Mouse (Mus musculus) ES-Bruce4 (cell line): ENCODE measurements around the gene Jph2. TPM values are rescaled to one million over a fixed set of nuclear protein-coding genes. Genes with fewer than 3 reads are reported as not detected.

Experiments used
- H3K27ac ChIP-seq: 2 replicates; pipeline ENCODE4 v1.5.1; 2012; ENCODE audit warnings: low read length, inconsistent platforms; ENCODE audit not compliant: insufficient read depth
- H3K27me3 ChIP-seq: 2 replicates; pipeline ENCODE4 v1.6.1; 2012; ENCODE audit warnings: mild to moderate bottlenecking, low read length, inconsistent platforms; ENCODE audit not compliant: control insufficient read depth, poor library complexity, insufficient read depth, severe bottlenecking
- H3K36me3 ChIP-seq: 2 replicates; pipeline ENCODE4 v1.6.1; 2012; ENCODE audit warnings: inconsistent platforms, mild to moderate bottlenecking, low read length, moderate library complexity; ENCODE audit not compliant: control insufficient read depth, poor library complexity, insufficient read depth, severe bottlenecking
- H3K4me1 ChIP-seq: one replicate; pipeline ENCODE4 v1.8.1; 2011; ENCODE audit warnings: low read length; ENCODE audit not compliant: control insufficient read depth, insufficient read depth
- H3K4me3 ChIP-seq: 2 replicates; pipeline ENCODE4 v1.5.1; 2011; ENCODE audit warnings: low read depth, mild to moderate bottlenecking, low read length
- H3K9ac ChIP-seq: 2 replicates; pipeline ENCODE4 v1.6.1; 2012; ENCODE audit warnings: low read depth, mild to moderate bottlenecking, inconsistent platforms; ENCODE audit not compliant: poor library complexity, severe bottlenecking
- H3K9me3 ChIP-seq: replicated peaks from 2 replicates; pipeline ENCODE4 v1.6.1; 2012; ENCODE audit warnings: mild to moderate bottlenecking, low read length, inconsistent platforms; ENCODE audit not compliant: control insufficient read depth, poor library complexity, insufficient read depth, severe bottlenecking
- CTCF ChIP-seq: IDR thresholded peaks from one replicate; pipeline ENCODE4 v1.8.1; 2011; ENCODE audit warnings: low read depth, low read length
- EP300 ChIP-seq: IDR thresholded peaks from 2 replicates; pipeline ENCODE4 v1.6.1; 2011; ENCODE audit warnings: low read depth, low read length; ENCODE audit not compliant: insufficient read depth
- POLR2A ChIP-seq: IDR thresholded peaks from one replicate; pipeline ENCODE4 v1.8.1; 2011; ENCODE audit warnings: low read length; ENCODE audit not compliant: insufficient read depth
- polyA plus RNA-seq: library from polyadenylated mRNA; stranded (reverse); fragments of >200 nt; gene quantifications from 2 replicates; pipeline ENCODE4 v1.2.4, GENCODE M21; 2011; ENCODE audit warnings: low read depth; ENCODE audit not compliant: missing spikeins, insufficient read depth, insufficient read length

Gene Jph2
- polyA plus RNA-seq, 1 experiment: 6.6 TPM

DNA sequence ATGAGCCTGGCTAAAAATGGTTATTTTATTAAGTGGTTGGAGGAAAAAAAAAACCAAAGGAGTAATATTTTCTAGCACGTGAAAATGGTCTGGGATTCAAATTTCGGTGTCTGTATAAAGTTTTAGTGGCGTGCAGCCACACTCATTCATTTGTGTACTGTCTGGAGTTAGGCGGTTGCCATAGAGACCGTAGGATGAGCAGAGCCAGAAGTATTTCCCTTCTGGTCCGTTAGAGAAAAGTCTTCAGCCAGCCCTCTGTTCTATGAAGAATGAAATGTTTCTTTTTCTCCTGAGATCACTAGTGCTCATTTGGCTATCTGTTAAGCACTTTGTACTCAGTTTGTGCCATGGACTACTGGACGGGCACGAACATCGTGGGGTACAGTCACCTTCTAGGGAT, 48.4 kb downstream of the Jph2 start:
- Histone ChIP-seq H3K4me3 (no peak overlapping the region), H3K27ac (no peak overlapping the region)
- TF ChIP-seq POLR2A (no peak), CTCF (no peak)

DNA sequence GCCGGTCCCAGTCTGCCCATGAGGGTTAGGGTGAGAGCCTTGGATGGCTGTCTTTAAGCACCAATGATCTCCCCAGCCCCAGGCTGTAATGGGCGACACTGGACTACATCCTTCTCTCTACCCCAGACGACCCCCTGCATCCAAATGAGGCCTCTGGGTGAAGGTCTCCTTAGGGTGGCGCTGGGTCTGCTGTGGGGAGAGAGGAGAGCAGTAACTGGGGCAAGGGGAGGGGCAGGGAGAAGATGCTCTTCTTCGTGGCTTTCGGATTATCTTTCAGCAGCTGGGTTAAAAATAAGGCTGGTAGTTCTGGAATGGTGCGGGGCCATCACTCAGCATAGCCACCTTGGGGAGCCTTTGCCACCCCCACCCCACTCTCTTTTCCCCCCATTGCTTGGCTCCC, 49.1 kb downstream of the Jph2 start:
- Histone ChIP-seq H3K9ac (no peak overlapping the region), H3K27me3 (no peaks in the 10 kb centered on the region), H3K9me3 (no peaks in the 10 kb centered on the region), H3K4me3 (no peak overlapping the region), H3K27ac (no peak overlapping the region), H3K4me1 (no peaks in the 10 kb centered on the region), H3K36me3 (no peaks in the 10 kb centered on the region)
- no peak for TF ChIP-seq CTCF
- no peak for TF ChIP-seq POLR2A
- no peak for TF ChIP-seq EP300

More for the DNA sequence above, 48.4 kb downstream of the Jph2 start:
- Histone ChIP-seq H3K36me3 (no peaks in the 10 kb centered on the region), H3K27me3 (no peaks in the 10 kb centered on the region), H3K9ac (no peak overlapping the region), H3K4me1 (no peaks in the 10 kb centered on the region), H3K9me3 (no peaks in the 10 kb centered on the region)

DNA sequence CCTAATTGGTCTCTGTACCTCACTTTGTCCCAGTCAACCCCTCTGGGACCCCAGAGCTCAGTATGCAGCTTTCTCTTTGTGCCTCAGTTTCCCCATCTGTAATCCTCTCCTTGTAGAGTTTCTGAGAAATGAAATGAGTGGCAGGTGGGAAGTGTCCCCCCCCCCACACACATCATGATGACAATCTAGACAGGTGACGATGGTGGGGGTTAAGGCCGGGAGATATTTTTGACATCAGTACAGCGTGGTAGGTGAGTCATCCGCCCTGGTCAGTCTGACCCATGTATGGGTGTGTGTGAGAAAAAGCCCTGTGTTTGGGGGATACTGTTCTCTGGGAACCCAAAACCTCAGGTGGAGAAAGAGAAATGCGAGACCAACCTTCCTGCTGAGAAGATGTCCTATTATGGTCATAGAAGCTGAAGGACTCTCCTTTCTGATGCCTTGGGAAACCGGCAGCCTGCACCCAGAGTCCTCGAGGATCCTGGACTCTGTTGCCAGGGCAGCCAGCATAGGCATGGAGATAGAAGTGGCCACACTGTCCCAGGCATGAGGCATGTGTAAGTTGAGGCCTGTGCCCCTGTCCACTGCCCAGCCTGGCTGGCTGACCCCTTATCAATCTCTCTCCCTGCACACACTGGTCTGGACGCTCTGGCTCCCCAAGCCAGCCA, 50.1 kb downstream of the Jph2 start:
- H3K9ac ChIP-seq: no peak overlapping the region
- H3K36me3 ChIP-seq: no peaks in the 10 kb centered on the region
- no peaks in the 10 kb centered on the region for H3K27me3 ChIP-seq
- H3K27ac ChIP-seq: no peak overlapping the region
- H3K4me3 ChIP-seq: no peak overlapping the region
- no peaks in the 10 kb centered on the region for H3K4me1 ChIP-seq
- TF ChIP-seq EP300 (no peak), POLR2A (no peak)
- no peaks in the 10 kb centered on the region for H3K9me3 ChIP-seq

- Histone ChIP-seq H3K4me1 (no peaks in the 10 kb centered on the region), H3K4me3 (no peak overlapping the region), H3K36me3 (no peaks in the 10 kb centered on the region), H3K9me3 (no peaks in the 10 kb centered on the region), H3K27me3 (no peaks in the 10 kb centered on the region), H3K9ac (no peak overlapping the region), H3K27ac (no peak overlapping the region)
- TF ChIP-seq POLR2A: no peak
- no peak for TF ChIP-seq EP300
- no peak for TF ChIP-seq CTCF
Measured at GRCm38 (mm10) chr2:163346497-163346896, 51.3 kb downstream of the Jph2 start.

- TF ChIP-seq CTCF: no peak
- TF ChIP-seq EP300: no peak
- no peak for TF ChIP-seq POLR2A
- H3K4me3 ChIP-seq: no peak overlapping the region
- no peak overlapping the region for H3K9ac ChIP-seq
- no peaks in the 10 kb centered on the region for H3K4me1 ChIP-seq
- no peaks in the 10 kb centered on the region for H3K27me3 ChIP-seq
- H3K9me3 ChIP-seq: no peaks in the 10 kb centered on the region
- no peaks in the 10 kb centered on the region for H3K36me3 ChIP-seq
- no peak overlapping the region for H3K27ac ChIP-seq
Measured at GRCm38 (mm10) chr2:163344976-163345660, 52.7 kb downstream of the Jph2 start.

DNA sequence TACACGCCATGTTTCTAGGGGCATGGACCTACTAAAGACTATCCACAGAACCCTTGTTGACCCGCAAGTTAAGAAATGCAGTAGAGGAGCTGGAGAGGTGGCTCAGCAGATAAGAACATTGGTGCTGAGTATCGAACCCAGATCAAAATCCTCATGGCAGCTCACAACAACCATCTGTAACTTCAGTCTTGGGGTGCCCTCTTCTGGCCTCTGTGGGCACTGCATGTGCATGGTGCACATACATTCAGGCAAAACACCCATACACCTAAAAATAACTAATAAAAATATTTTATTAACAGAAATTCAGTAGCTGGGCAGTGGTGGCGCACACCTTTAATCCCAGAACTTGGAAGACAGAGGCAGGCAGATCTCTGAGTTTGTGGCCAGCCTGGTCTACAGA, 54.1 kb downstream of the Jph2 start:
- Histone ChIP-seq H3K9ac (no peak overlapping the region), H3K27ac (no peak overlapping the region), H3K4me1 (no peaks in the 10 kb centered on the region), H3K27me3 (peaks cover 7% of the 10 kb centered on the region), H3K36me3 (no peaks in the 10 kb centered on the region), H3K4me3 (no peak overlapping the region), H3K9me3 (no peaks in the 10 kb centered on the region)
- no peak for TF ChIP-seq EP300
- TF ChIP-seq CTCF: peak; percentile 62
- TF ChIP-seq POLR2A: no peak
